Mouse (Mus musculus): ENCODE data around the gene Llcfc1. TPM values are rescaled to one million over a fixed set of nuclear protein-coding genes. Genes with fewer than 3 reads are reported as not detected.

Gene Llcfc1
- not detected for total RNA-seq (2023)

DNA sequence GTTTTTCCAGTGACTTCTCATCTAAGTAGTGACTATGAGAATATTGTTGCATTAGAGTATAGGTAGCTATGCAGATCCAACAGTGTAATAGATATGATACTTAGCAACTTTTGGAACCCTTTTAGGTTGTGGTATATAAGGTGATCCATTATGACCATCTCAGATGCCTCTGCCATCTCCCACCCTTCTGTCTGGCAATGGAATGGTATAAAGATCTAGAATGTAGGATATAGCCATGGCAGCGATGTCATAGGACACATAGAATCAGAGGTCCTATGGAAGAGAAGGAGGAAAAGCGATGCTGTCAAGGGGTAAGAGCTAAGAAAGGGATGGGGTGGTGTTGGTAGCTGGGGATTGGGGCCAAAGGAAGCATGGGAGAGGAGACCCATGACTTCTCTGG, at the start of gene Llcfc1:
Gene Llcfc1 (plus strand): TSS at position 301 of the 400 bp plus-strand sequence.

DNA sequence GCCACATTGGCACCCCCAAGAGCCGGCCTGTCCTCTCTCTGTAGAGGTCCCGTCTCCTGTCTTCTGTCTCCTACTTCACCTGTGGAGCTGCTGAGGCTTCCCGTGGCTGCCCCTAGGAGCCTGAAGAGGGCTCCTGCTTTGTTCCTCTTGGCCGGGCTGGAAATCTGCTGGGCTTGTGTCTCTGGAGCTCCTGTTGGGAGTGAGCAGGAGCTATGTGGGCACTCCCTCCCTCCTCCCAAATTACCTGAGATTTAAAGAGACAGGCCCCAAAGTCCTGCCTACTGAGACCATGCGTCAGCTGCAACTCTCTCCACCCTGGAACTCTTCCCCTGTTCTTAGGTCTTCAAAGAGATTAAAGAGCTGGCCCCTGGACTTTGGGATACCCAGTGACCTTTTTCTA, 48.1 kb upstream of the Llcfc1 start, which contains the start of gene Trpv6:
Gene Trpv6 (minus strand): TSS at position 228 of the 400 bp plus-strand sequence.

DNA sequence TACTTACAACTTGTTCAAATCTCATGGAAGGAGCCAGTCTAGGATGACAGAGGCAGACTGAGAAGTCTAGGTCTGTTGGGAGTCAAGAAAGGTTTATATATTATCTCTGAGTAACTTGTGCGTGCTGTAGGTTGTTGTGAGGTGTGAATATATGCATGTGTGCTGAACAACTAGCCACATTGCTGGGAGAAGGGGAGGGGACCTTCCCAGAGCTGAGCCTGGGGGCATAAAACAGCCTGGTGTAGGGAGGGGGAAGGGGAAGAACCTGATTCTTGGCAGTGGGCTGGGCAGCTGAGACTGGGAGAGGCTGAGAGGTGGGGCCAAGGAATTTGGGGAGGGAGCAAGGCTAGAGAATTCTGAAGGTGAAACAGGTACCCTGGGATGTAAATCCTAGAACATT, 3.6 kb upstream of the Llcfc1 start, which contains the start of gene Trpv5:
Gene Trpv5 (minus strand): TSS at position 101 of the 400 bp plus-strand sequence.

DNA sequence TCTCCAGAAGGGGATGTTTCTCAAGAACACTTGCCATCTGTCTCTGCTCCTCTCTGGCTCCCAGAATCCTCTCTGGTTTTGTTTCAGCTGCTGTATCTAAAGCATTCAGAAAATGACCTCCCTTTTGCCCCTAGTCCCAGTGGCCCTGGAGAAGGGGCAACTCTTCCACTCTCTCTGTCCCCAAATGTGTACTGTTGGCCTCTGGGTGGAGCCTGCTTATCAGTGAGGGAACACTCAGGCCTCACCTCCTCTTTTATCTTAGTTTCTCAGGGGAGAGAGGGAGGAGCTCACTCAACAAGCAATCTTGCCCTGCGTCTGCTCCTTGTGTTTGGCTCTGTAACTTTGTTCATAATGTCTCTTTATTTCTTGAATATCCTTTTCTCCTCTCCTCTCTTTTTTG, 19.9 kb downstream of the Llcfc1 start, which contains the start of gene Kel:
Gene Kel (minus strand): TSS at position 217 of the 400 bp plus-strand sequence.

Other genes with a start within 250 kb of the Llcfc1 start
- not detected for gene Gm10334, start 238.3 kb upstream of the Llcfc1 start, total RNA-seq (2023)
- not detected for gene Prss1, start 225.5 kb upstream of the Llcfc1 start, total RNA-seq (2023)
- not detected for gene Prss2, start 162.6 kb upstream of the Llcfc1 start, total RNA-seq (2023)
- 40.0 TPM for gene Ephb6, start 78.9 kb upstream of the Llcfc1 start, total RNA-seq (2023)
- gene Trpv6, start 48.0 kb upstream of the Llcfc1 start, total RNA-seq (2023): not detected
- not detected for gene Trpv5, start 3.7 kb upstream of the Llcfc1 start, total RNA-seq (2023)
- gene Kel, start 19.9 kb downstream of the Llcfc1 start, total RNA-seq (2023): 4.6 TPM
- not detected for gene Olfr459, start 90.7 kb downstream of the Llcfc1 start, total RNA-seq (2023)
- not detected for gene Pip, start 163.1 kb downstream of the Llcfc1 start, total RNA-seq (2023)
- gene Sval2, start 168.6 kb downstream of the Llcfc1 start, total RNA-seq (2023): not detected